Mouse (Mus musculus) small intestine, adult 2 months (tissue): ENCODE data around the gene Rars2.

Experiments used
- CTCF ChIP-seq: fragments of 200-500 bp; IDR thresholded peaks from 2 replicates; pipeline ENCODE4 v1.5.1; 2012; ENCODE audit warnings: low read depth, mild to moderate bottlenecking, control low read depth, inconsistent platforms, low read length, moderate library complexity, mixed read lengths; ENCODE audit not compliant: insufficient replicate concordance, insufficient read length; ENCODE audit errors: extremely low read depth
- POLR2A ChIP-seq: fragments of 200-500 bp; IDR thresholded peaks from 2 replicates; pipeline ENCODE4 v1.6.1; 2012; ENCODE audit warnings: low read depth, mild to moderate bottlenecking, control low read depth, inconsistent platforms, low read length, moderate library complexity

DNA sequence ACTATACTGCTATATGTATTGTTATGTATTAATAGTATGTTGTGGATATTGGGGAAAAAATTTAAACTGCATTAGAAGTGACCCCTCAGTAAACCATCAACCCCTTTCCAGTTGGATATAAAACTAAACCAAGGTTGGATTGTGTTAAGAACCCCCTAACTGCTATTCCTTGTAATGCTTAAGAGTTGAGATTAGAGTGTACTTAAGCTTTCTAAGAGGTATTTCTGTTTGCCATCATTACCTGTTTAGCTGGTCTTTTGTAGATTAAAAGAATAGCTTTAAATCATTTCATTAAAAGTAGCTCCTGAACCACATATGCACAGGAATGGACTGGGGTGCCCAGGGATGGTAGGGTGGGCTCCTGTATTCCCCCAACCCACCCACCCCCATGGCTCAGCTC is 30.0 kb downstream of the Rars2 start:
- TF ChIP-seq CTCF (no peak), POLR2A (no peak)
